Mouse (Mus musculus) liver, adult 2 months (tissue): ENCODE results near the gene Slc25a27.

Experiments
- CTCF ChIP-seq: fragments of 200-500 bp; IDR thresholded peaks from 2 replicates; pipeline ENCODE4 v1.5.1; 2011; ENCODE audit warnings: low read depth, low read length, control low read depth
- POLR2A ChIP-seq: fragments of 200-500 bp; IDR thresholded peaks from 2 replicates; pipeline ENCODE4 v1.6.1; 2011; ENCODE audit warnings: low read length, control low read depth; ENCODE audit not compliant: insufficient read depth; ENCODE audit errors: extremely low read depth

DNA sequence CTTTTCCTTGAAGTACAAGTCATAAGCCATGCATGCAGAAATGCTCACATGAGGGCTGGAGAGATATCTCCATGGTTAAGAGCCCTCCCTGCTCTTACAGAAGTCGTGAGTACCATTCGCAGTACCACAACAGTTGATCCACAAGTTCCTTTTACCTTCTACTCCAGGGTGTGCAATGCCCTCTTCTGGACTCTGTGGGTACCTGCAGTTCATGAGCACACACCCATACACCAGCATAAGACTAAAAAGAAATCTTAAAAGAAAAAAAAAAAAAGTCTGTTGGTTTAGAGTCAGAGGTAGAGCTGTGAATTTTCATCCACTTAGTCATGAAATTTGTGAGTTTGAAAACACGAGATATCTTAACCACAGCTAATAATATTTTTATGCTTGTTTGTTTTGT, 39.7 kb upstream of the Slc25a27 start:
- 0 out of 2 replicates have a peak, but pooled peaks have one; percentile 4 for TF ChIP-seq CTCF
- no peak for TF ChIP-seq POLR2A
